Mouse (Mus musculus) E14TG2a.4 (cell line): ENCODE data around the gene Defb13.
"Not testable (repeated sequence)": the region's sequence is repeated elsewhere in the genome, so short reads cannot be mapped to it uniquely, and the experiment has no call there.

Experiments used
- CTCF ChIP-seq: conservative IDR thresholded peaks from 2 replicates; pipeline ENCODE4 v1.5.1; 2014; ENCODE audit warnings: low read length
- NANOG ChIP-seq: IDR thresholded peaks from 2 replicates; pipeline ENCODE4 v1.6.1; 2014; ENCODE audit warnings: borderline replicate concordance, low read length, mixed read lengths

DNA sequence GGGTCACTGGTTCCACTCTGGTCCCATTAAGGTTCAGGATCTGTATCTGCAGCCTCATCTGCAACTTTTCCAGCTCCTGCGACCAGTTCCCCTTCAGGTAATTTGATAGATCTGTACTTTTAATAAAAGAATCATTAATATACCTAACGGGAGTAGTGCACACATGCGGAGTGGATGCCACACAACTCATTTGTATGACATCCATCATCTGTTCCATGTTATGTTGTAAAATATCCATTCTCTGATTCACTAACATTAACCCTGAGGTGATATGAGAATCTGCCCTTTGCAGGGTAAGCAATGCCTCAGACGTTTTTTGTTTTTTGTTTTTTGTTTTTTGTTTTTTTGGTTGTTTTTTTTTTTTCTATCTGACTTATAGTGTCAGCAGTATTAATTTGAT, 8.5 kb upstream of the Defb13 start, which contains the start of gene Defb35:
- not testable (repeated sequence) for TF ChIP-seq CTCF, NANOG
